Mouse (Mus musculus): ENCODE data around the gene Gabrr3. TPM values are rescaled to one million over a fixed set of nuclear protein-coding genes. Genes with fewer than 3 reads are reported as not detected.

The Gabrr3 gene
- polyA plus RNA-seq, 1 experiment from 2014 or later: not detected

- Histone ChIP-seq H3K36me3 (ENCODE audit: insufficient read depth, low read length) (no peaks in the 10 kb centered on the region), H3K27me3 (replicated peaks; ENCODE audit: insufficient read depth, low read length) (no peaks in the 10 kb centered on the region), H3K27ac (ENCODE audit: low read length) (no peak overlapping the region), H3K9me3 (ENCODE audit: low read length) (no peaks in the 10 kb centered on the region), H3K4me1 (ENCODE audit: insufficient read depth, low read depth, low read length) (no peaks in the 10 kb centered on the region), H3K9ac (replicated peaks; ENCODE audit: low read depth) (no peak overlapping the region), H3K4me3 (ENCODE audit: low read depth, low read length) (no peak overlapping the region), H3K4me2 (replicated peaks; ENCODE audit: low read depth, low read length) (no peak overlapping the region)
- DNase-seq (ENCODE audit: low spot score): peak; percentile 2
- 73% methylated on average over 15 of the region's 15 CpGs for WGBS
- ATAC-seq: no peak
- TF ChIP-seq CTCF (IDR thresholded peaks at IDR 0.05) (no peak), EP300 (IDR thresholded peaks at IDR 0.05) (no peak)
Measured at GRCm38 (mm10) chr16:59409341-59409748, 2.2 kb downstream of the Gabrr3 start.

GRCm38 (mm10) chr16:59409800-59410199 lies 2.7 kb downstream of the Gabrr3 start:
- H3K27me3 ChIP-seq (replicated peaks; ENCODE audit: insufficient read depth, low read length): no peaks in the 10 kb centered on the region
- ATAC-seq (no peak), DNase-seq (ENCODE audit: low spot score) (no peak)
- TF ChIP-seq EP300 (IDR thresholded peaks at IDR 0.05) (no peak), CTCF (IDR thresholded peaks at IDR 0.05) (no peak)
- H3K9me3 ChIP-seq (ENCODE audit: low read length): no peaks in the 10 kb centered on the region
- no peaks in the 10 kb centered on the region for H3K4me1 ChIP-seq (ENCODE audit: insufficient read depth, low read depth, low read length)
- no peak overlapping the region for H3K4me3 ChIP-seq (ENCODE audit: low read depth, low read length)
- H3K4me2 ChIP-seq (replicated peaks; ENCODE audit: low read depth, low read length): no peak overlapping the region
- H3K36me3 ChIP-seq (ENCODE audit: insufficient read depth, low read length): no peaks in the 10 kb centered on the region
- 67% methylated on average over 2 of the region's 2 CpGs for WGBS
- H3K27ac ChIP-seq (ENCODE audit: low read length): no peak overlapping the region
- H3K9ac ChIP-seq (replicated peaks; ENCODE audit: low read depth): no peak overlapping the region

GRCm38 (mm10) chr16:59413475-59413874 lies 6.3 kb downstream of the Gabrr3 start:
- TF ChIP-seq EP300 (IDR thresholded peaks at IDR 0.05) (no peak), CTCF (IDR thresholded peaks at IDR 0.05) (no peak)
- DNase-seq (ENCODE audit: low spot score) (peak; percentile 36), ATAC-seq (no peak)
- no peak overlapping the region for H3K9ac ChIP-seq (replicated peaks; ENCODE audit: low read depth)
- H3K9me3 ChIP-seq (ENCODE audit: low read length): no peaks in the 10 kb centered on the region
- H3K4me2 ChIP-seq (replicated peaks; ENCODE audit: low read depth, low read length): no peak overlapping the region
- H3K27me3 ChIP-seq (replicated peaks; ENCODE audit: insufficient read depth, low read length): no peaks in the 10 kb centered on the region
- H3K4me3 ChIP-seq (ENCODE audit: low read depth, low read length): no peak overlapping the region
- 37% methylated on average over 4 of the region's 4 CpGs for WGBS
- no peaks in the 10 kb centered on the region for H3K4me1 ChIP-seq (ENCODE audit: insufficient read depth, low read depth, low read length)
- H3K36me3 ChIP-seq (ENCODE audit: insufficient read depth, low read length): no peaks in the 10 kb centered on the region
- H3K27ac ChIP-seq (ENCODE audit: low read length): no peak overlapping the region

DNA sequence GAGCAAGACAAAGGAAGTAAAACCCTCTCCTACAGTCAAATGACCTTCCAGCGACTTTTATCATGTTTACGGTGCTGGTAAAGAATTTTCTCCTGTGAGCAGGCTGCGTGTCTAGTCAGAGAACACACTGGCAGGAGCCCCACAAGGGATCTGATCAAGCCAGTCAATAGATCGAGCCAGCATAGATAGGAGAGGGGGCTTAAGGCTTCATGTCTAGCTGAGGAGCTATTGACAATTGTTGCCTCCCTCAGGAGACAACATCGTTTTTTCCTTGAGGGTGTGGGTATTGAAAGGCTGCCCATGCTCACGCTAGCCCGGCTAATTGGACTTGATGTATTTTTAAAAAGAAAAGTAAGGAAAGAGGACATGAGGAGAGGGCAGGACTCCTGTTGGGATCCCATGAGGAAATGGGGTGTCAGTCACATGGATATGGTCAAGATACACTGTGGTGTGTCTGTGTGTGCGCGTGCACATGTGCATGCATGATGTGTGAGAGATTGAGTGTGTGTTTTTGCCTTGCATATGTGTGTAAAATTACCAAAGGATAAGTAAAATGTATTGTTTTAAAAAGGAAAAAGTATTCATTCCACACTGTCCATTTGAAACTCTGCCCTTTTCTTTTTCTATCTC lies 13.2 kb downstream of the Gabrr3 start:
- Histone ChIP-seq H3K4me2 (replicated peaks; ENCODE audit: low read depth, low read length) (no peak overlapping the region), H3K4me1 (ENCODE audit: insufficient read depth, low read depth, low read length) (no peaks in the 10 kb centered on the region), H3K9me3 (ENCODE audit: low read length) (no peaks in the 10 kb centered on the region), H3K36me3 (ENCODE audit: insufficient read depth, low read length) (no peaks in the 10 kb centered on the region), H3K27me3 (replicated peaks; ENCODE audit: insufficient read depth, low read length) (no peaks in the 10 kb centered on the region), H3K4me3 (ENCODE audit: low read depth, low read length) (no peak overlapping the region), H3K27ac (ENCODE audit: low read length) (no peak overlapping the region), H3K9ac (replicated peaks; ENCODE audit: low read depth) (no peak overlapping the region)
- no peak for ATAC-seq
- TF ChIP-seq CTCF (IDR thresholded peaks at IDR 0.05) (no peak), EP300 (IDR thresholded peaks at IDR 0.05) (no peak)
- WGBS: 57% methylated on average over 9 of the region's 9 CpGs
- DNase-seq (ENCODE audit: low spot score): no peak

DNA sequence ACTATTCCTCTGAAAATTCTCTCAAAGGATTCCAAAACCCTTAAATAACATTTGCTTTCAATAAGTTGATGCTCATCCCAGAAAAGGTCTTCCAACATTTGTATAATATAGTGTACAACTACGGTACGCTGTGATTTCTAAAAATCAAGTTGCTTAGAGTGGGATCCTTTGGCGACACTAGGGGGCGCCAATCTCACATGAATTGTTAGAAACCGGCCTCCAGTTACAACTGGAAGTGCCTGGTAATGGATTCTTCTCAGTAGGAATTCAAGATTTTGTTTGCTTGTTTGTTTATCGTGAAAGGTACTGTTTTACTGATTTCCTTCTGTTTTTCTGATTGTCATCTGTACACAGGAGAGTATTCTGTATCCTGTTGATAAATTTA lies 13.7 kb downstream of the Gabrr3 start:
- no peak for TF ChIP-seq EP300 (IDR thresholded peaks at IDR 0.05)
- peak; percentile 81 for TF ChIP-seq CTCF (IDR thresholded peaks at IDR 0.05)
- H3K4me1 ChIP-seq (ENCODE audit: insufficient read depth, low read depth, low read length): no peaks in the 10 kb centered on the region
- no peak overlapping the region for H3K27ac ChIP-seq (ENCODE audit: low read length)
- H3K9me3 ChIP-seq (ENCODE audit: low read length): no peaks in the 10 kb centered on the region
- no peak overlapping the region for H3K9ac ChIP-seq (replicated peaks; ENCODE audit: low read depth)
- 9% methylated on average over 6 of the region's 6 CpGs for WGBS
- DNase-seq (ENCODE audit: low spot score) (peak; percentile 80), ATAC-seq (no peak)
- no peak overlapping the region for H3K4me3 ChIP-seq (ENCODE audit: low read depth, low read length)
- no peaks in the 10 kb centered on the region for H3K27me3 ChIP-seq (replicated peaks; ENCODE audit: insufficient read depth, low read length)
- H3K36me3 ChIP-seq (ENCODE audit: insufficient read depth, low read length): no peaks in the 10 kb centered on the region
- H3K4me2 ChIP-seq (replicated peaks; ENCODE audit: low read depth, low read length): no peak overlapping the region

- no peaks in the 10 kb centered on the region for H3K36me3 ChIP-seq (ENCODE audit: insufficient read depth, low read length)
- no peaks in the 10 kb centered on the region for H3K4me1 ChIP-seq (ENCODE audit: insufficient read depth, low read depth, low read length)
- ATAC-seq (no peak), DNase-seq (ENCODE audit: low spot score) (no peak)
- H3K9me3 ChIP-seq (ENCODE audit: low read length): no peaks in the 10 kb centered on the region
- H3K27me3 ChIP-seq (replicated peaks; ENCODE audit: insufficient read depth, low read length): no peaks in the 10 kb centered on the region
- no peak overlapping the region for H3K4me3 ChIP-seq (ENCODE audit: low read depth, low read length)
- 55% methylated on average over 13 of the region's 13 CpGs for WGBS
- no peak overlapping the region for H3K27ac ChIP-seq (ENCODE audit: low read length)
- no peak for TF ChIP-seq EP300 (IDR thresholded peaks at IDR 0.05)
- no peak for TF ChIP-seq CTCF (IDR thresholded peaks at IDR 0.05)
- H3K9ac ChIP-seq (replicated peaks; ENCODE audit: low read depth): no peak overlapping the region
- no peak overlapping the region for H3K4me2 ChIP-seq (replicated peaks; ENCODE audit: low read depth, low read length)
Measured at GRCm38 (mm10) chr16:59421571-59422345, 14.6 kb downstream of the Gabrr3 start.

Measured in lung, postnatal 0 days (tissue).